Mouse (Mus musculus): ENCODE results near the gene Mfsd11. TPM values are rescaled to one million over a fixed set of nuclear protein-coding genes. Genes with fewer than 3 reads are reported as not detected.
"Not testable (repeated sequence)": the region's sequence is repeated elsewhere in the genome, so short reads cannot be mapped to it uniquely, and the experiment has no call there.

Gene Mfsd11
- total RNA-seq, 2 experiments from 2014 or later = 38.5 to 48.9 TPM

DNA sequence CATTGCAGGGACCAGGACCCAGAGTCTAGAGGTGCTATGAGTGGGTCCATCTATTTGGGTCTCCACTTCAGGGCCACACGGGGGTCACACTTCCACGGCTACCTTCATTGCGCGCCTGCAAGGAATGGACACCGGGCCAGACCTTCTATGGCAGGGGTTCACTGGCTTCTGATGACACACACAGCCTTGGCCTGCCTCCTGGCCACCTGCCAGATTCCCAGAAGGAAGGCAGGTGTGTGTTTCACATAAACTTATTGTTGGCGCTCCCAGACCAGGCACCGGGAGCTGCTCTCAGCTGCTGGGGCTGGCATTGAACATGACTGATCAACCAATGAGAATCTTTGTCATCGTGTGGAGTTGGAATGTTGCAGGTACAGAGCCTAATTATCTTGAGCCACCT, 26.2 kb downstream of the Mfsd11 start:
- DNase-seq (ENCODE audit: low spot score in 2 of 2) = no peak

DNA sequence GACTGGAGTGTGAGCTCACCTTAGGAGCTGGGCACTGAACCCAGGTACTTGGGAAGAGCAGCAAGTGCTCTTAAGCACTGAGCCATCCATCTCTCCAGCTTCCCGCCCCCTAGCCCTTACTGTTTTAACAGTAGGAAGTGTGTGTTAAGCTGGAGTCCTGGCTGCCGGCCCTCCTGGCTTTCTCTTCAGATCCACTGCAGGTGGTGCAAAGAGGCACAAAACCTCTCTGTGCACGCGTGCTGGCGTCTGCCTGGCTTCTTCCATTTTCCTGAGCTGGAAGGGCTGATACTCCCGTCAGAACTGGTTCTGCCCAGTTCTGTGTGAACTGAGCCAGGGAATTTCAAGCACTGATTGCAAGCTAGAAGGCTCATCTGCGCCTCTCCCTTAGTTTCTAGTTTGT, 28.6 kb downstream of the Mfsd11 start:
- peak in 1 of 2 experiments; percentile 12 for DNase-seq (ENCODE audit: low spot score in 2 of 2)

DNA sequence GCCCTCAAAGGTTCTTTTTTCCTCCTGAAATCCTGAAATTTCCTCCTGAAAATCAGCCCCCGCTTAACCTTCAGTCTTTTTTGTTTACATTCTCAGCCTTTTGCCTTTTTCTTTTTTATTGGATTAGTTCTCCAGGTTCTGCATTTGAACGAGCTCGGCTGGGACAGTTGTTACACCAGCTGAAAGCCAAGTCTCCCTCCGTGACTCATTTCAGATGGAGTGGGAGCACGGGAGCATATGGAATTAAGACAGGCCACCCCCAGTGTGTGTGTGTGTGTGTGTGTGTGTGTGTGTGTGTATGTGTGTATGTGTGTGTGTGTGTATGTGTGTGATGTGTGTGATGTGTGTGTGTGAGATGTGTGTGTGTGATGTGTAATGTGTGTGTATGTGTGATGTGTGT, 29.2 kb downstream of the Mfsd11 start:
- no peak for DNase-seq (ENCODE audit: low spot score in 2 of 2)

DNA sequence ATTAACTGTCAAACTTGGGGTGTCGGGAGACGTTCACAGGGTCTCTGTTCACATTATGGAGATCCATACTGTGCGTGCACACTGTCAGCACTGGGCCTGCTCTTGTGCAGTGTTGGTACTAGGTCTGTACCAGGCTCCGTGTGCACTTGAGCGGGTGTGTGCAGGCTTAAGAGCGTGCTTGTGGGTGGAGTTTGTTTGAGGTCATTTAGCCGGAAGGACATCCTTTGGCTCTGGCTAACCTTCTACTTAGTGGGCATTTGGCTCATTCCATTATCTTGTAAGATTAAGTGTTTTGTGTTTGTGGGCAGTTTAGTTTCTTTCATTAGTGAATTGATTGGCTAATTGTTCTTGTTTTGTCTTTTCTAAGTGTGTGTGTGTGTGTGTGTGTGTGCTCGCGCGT, 30.2 kb downstream of the Mfsd11 start:
- no peak for DNase-seq (ENCODE audit: low spot score in 2 of 2)

DNA sequence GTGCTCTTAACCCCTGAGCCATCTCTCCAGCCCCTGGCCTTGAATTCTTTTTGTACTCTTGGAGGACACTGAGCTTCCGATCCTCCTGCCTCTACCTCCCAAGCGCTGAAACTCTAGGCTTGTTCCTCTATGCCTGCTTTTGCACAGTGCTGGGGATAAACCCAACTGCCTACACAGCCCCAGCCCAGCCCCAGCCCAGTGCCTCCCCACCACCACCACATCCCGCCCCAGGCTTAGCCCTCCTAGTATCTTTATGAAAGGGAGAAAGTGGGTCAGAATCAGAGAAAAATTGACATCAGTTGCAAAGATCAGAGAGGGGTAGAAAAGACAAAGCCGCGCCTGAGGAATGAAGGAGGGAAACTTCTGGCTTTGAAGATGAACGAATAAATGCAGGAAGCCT, 31.8 kb downstream of the Mfsd11 start:
- no peak for DNase-seq (ENCODE audit: low spot score in 2 of 2)

DNA sequence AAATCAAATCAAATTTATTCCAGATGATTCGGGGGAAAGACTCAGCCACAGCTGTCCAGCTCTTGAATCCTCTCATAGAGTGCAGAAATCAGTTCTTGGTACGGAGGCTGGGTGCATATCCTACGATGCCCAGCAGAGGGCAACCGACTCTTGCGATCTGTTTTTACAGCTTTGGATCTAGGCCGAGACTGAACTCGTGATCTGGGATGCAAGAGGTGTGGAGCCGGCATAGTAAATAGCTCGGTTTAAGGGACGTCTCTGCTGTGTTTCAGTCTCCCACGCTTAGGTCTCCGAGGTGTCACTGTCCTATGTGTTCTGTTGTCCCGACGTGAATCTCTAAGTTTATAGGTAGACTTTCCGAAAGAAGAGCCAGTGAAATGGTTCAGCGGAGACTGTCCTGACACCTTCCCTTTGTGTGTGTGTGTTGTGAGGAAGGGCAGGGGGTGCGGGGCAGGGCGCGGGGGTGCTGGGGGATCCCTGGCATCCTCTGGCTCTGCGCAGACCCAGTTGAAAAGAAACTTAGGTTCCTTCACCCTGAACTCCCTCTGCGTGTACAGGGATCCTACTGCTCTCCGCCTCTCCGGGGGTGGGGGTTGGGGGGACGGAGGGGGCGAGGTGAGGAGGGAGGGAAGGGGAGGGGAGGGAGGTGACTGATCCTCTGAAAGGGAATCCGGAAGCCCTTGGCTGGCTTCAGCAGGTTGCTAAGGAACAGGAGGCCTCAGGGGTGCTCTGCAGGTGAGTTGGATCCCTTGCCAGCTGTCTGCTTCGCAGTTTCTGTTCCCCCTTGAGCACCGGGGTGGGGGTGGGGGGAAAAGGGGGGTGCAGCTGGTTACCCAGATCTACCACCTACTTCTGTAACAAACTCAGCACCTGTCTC, 33.3 kb downstream of the Mfsd11 start:
- DNase-seq (ENCODE audit: low spot score in 2 of 2) = peak; percentile 84 to 86

DNA sequence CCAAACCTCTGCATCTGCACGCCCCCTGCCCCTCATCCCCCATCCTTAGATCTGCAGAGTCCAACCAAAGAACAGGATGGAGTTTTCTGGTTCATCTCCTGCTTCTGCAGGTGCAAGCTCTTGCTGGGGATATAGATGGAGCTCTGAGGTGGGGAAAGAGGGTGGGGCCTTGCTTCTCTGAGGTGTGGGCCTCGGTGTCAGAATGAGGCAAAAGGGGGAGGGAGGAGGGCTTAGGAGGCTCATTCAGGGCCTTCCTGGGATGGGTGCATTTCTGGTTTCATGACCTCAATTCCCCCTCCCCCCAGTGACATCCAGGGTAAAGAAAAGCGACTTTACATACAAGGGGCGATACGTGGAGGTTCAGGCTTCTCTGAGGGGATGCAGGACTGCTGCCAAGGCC, 34.9 kb downstream of the Mfsd11 start:
- no peak for DNase-seq (ENCODE audit: low spot score in 2 of 2)

DNA sequence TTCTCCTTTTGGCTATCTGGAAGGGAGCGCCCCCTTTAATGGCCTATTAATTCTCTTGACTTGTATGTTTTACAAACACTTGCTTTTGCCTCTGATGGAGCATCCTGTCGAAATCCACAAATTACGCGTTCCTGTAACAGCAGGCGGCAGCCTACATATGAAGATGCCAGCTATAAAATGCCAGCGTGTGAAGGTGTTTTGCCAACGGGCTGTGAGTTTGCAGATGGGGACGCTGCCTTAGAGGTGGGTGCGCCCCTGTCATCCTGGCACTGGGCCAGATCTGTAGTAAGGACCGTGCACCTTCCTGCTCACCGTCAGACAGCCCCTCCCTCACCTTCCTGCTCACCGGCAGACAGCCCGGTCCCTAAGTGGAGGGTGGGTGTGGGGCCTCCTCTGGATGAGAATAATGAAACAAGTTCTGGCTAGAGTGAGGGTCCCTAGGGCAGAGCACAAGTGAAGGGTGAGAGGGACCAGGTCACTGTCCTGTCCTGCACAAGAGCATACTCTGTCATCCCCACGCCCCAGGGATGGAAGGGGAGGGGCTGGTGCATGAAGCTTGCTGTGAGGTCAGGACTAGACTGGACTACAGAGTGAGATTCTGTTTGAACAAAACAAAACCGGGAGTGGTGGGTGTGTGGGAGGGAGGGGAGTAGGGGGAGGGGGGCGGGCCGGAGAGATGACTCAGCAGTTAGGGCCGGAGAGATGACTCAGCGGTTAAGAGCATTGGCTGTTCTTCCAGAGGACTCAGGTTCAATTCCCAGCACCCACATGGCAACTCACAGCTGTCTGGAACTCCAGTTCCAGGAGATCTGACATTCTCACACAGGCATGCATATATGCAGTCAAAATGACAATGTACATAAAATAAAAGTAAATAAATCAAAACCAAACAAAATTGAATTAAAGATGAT, 41.5 kb downstream of the Mfsd11 start:
- no peak for DNase-seq (ENCODE audit: low spot score in 2 of 2)

DNA sequence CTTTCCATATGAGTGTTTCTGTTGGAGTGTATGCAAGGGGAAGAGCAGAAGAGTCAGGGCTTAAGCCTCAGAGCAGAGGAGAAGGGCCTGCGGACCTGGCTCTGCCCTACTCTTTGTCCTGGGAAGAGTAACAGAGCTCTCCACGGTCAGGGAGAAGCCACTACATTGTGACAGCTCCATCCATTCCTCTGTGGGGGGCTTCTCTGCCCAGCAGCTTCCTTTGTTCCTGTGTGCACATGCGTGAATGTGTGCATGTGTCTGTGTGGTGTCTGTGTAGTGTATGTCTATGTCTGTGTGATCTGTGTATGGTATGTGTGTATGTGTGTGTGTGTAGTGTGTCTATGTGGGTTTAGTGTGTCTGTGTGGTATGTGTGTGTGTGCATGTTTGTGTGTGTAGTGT, 43.2 kb downstream of the Mfsd11 start:
- no peak for DNase-seq (ENCODE audit: low spot score in 2 of 2)

DNA sequence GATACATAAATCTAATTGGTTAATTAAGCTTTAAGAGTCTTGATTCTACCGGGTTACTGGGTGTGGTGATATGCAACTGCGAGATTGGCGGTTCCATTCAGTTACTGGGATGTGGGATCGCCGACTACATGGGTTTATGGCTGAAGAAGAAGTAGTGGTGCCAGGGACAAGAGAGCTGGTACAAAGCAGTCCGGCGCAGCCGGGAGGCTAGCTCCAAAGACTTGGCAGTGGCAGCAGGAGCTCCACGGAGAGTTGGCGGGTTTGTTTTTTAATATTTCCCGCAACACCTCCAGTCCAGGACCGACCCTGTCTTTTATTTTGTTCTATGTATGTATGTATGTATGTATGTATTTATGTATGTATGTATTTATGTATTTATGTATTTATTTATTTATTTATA, 47.0 kb downstream of the Mfsd11 start:
- no peak for DNase-seq (ENCODE audit: low spot score in 2 of 2)

DNA sequence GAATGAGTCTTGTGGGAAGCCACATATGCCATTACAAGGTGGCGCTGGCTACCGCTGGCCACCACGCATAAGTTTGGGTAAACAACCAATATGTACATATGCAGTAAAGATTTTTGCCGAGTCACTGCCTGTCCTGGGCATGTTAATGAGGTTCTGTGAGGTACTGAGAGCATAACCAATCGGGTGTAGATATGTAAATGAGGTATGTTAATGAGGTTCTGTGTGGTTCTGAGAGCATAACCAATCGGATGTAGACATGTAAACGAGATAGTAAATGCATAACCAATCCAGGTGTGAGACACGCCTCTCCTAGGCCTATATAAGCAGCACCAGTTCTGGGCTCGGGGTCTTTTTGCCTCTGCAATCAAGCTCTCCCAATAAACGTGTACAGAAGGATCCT, 50.3 kb downstream of the Mfsd11 start:
- DNase-seq (ENCODE audit: low spot score in 2 of 2) = not testable (repeated sequence)

DNA sequence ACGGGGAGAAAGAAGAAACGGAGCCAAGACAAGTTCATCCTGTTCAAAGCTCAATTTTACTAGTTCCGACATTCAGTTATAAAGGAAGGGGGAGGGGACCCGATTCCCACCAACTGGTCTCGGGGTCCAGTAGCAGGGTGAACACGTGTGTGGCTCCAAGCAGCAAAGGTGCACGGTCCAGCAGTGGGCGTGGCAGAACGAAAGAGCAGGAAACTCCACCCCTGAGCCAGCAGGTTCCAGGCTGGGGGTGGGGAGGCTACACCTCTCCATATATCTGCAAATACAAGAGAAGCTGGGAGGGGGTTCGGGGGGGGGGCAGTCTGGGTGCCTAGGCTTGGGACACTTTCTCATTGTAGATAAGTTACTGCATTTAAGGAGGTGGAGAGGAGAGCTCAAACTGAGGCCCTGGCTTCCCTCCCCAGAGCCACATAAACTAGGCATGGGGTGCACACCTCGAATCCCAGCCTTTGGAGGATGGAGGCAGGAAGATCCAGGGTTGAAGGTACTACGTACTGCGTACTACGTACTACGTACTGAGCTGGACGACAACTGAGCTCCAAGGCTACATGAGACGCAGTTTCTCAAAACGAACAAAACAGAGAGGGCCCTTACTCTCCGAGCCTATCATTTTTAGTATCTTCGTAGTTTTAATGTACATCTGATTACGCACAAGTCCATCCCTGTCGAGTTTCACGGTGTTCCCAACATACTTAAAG, 53.7 kb downstream of the Mfsd11 start:
- no peak for DNase-seq (ENCODE audit: low spot score in 2 of 2)

DNA sequence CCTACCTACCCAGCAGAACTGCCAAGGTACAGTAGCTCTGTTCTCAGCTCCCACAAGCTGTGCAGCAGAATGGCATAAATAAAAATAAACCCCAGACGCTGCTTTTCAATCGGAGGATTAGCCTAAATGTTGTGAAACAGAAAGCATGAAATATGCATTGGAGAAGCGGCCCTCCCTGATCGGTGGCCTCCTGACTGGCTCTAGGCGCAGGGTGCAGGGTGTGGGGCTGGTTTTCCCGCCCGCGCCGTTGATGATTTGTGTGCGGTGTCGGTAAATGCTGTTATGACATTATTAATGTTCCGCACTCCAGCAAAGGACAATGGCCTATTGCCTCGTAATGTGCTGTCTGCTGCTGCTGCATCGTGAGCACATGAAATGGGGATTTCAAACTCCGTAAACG, 61.3 kb downstream of the Mfsd11 start:
- DNase-seq (ENCODE audit: low spot score in 2 of 2) = peak in 1 of 2 experiments; percentile 46

DNA sequence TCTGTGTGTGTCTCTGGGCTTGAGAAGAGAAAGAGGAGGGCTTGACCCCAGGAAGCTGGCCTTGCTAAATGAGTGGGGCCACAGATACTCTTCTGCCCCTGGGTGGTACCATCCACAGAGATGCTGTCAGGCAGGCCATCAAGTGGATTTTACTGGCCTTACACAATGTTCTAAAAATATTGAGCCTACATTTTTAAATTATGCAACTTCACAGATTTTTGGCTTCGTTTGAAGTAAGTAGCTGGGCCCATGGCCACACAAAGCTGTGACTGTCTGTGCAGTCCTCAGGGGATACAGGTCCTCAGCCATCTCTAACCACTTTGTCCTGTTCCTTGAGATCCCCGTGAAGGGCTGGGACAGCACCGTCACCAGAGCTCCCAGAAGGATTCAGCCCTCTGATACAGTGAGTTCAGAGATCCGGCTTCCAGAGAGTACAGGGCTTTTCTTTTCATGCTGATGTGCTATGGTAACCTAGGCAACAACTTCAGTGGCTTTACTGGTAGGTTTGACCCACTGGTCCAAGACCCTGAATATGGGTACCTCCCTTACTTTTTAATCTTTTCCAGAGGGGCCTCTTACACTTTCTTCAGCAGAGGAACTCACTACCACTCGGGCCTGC, 62.1 kb downstream of the Mfsd11 start:
- DNase-seq (ENCODE audit: low spot score in 2 of 2) = no peak

DNA sequence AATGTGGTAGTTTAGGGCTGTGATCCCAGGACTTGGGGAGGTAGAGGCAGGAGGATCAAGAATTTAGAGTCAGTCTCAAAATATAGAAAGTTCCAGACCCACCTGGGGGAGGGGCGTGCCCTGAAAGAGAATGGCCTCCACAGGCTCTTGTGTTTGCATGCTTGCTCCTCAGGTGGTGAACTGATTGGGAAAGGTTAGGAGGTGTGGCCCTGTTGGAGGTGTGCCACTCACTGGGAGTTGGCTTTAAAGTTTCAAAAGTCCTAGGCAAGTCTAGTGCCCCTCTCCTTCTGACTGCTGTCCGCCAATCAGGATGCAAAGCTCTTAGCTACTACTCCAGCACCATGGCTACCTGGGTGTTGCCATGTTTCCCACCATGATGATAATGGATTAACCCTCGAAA, 63.0 kb downstream of the Mfsd11 start:
- DNase-seq (ENCODE audit: low spot score in 2 of 2) = no peak

DNA sequence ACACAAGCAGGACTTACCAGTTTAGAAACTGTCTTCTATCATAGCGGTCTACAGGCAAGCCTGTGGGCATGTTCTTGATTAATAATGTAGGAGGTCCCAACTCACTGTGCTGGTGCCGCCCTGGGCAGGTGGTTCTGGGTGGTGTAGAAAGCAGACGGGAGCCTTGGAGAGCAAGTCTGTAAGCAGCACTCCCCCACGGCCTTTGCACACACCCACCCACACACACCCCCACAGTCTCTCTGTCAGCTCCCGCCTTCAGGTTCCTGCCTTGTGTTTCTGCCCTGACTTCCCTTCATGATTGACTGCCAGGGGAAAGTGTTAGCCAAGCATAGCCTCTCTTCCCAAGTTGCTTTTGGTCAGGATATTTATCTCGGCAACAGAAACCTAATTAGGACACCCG, 65.1 kb downstream of the Mfsd11 start:
- no peak for DNase-seq (ENCODE audit: low spot score in 2 of 2)

DNA sequence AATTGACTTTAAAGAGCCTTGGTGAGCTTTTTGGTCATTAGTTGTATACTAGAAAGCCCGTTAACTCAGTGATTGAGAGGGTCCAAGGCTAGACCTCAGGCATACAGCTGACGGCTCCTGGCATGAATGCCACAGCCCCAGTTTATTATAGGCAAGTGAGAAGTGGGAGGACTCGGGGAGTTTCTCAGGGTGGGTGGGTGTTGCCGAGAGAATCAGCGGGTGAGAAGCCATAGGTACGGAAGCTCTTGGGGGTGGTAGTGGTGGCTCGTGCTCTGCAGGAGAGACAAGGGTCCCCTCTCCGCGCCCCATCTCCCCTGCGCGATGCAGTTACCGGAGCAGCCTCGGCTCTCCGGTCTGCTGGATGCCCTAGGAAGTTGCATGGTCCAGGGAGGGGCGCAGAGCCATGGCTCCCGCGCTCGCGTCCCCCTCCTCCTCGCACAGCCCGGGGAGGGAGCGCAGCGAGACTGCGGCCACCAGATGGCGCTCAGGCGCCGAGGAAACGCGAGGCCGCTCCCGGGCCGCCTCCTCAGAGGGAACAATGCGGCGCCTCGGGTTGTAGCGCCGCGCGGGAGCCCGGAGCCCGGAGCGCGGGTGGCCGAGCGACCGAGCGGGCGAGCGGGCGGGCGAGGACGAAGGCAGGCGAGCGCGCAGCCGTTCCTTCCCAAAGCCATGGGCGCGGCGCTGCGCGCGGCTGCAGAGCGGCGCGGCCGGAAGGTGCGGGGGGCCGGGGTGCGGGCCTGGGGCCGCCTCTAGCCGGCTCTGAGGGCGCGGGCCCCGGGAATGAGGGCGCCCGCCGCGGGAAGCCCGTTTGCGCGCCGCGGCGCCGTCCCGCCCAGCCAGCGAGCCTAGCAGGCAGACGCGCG, 66.3 kb downstream of the Mfsd11 start, which contains the start of gene Mgat5b:
Gene Mgat5b, plus strand, starts transcription at position 541 of the 863 bp plus-strand sequence.
- peak; percentile 91 to 92 for DNase-seq (ENCODE audit: low spot score in 2 of 2)

DNA sequence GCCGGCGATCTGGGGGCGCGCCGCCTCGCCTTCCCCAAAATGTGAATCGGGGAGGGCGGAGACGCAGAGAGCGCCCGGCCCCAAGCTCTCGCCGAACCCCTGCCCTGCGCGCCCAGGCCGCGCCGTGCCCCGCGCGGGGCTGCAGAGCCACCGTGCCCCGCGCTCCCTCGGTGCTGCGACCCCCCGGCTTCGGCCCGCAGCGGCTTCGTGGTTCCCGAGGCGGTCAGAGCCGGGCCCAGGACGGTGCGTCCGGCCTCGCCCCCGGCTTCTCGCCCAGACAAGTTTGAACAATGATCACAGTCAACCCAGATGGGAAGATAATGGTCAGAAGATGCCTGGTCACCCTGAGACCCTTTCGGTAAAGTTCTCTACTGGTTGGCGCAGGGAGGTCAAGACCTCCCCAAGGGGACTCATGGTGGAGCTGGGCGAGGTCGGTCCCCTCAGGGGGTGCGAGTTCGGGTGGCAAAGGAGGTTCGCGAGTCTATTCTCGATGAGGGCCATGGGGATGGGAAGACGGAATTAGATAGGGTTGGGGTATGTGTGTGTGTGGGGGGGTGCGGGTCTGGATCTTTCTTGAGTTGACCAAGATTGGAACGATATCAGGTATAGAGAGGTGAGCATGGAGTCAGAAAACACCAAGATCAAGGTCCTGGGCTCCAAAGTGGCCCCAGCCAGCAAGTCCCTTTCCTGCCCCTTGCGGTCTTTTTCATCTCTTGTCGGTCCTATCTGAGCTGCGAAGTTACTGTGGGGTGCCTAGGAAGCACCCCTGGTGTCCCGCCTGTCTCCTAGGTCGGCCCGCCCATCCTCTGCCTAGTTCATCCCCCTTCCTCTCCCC, 67.2 kb downstream of the Mfsd11 start:
- no peak for DNase-seq (ENCODE audit: low spot score in 2 of 2)

DNA sequence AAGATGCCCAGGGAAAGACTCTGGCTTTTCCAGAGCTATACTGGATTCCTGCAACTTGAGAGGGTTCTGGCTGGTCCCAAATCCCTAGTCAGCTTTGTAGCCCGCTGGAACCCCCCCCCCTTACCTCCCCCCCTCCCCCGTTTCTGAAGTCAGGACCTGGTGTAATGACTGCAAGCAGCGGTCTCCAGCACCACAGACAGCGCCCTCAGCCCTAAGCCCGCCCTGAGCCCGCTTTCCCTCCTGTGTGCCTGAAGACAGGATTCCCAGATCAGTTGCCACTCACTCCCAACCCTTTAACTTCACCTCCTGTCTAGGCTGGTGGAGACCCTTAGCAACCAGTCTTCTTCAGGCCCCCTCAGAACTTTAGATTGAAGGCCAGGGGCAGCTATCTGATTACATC, 68.5 kb downstream of the Mfsd11 start:
- DNase-seq (ENCODE audit: low spot score in 2 of 2) = no peak

Data from layer of hippocampus, postnatal 14 days (tissue).